Mouse (Mus musculus) neural tube, embryonic 11.5 days (tissue): Measurements from ENCODE around the gene Emp3. TPM values are rescaled to one million over a fixed set of nuclear protein-coding genes. Genes with fewer than 3 reads are reported as not detected.

Experiments used
- ATAC-seq: fragments of 200-750 bp; cut with Nextera tagmentation; 2 replicates; pipeline ENCODE4 v1.8.0; 2017; ENCODE audit warnings: moderate number of reproducible peaks, mild to moderate bottlenecking, moderate TSS enrichment, moderate library complexity; ENCODE audit not compliant: insufficient read depth, low FRiP score, low TSS enrichment
- DNase-seq: peaks from one replicate; pipeline ENCODE4 v3.0.0-alpha.2; 2015; ENCODE audit warnings: low spot score
- H3K27ac ChIP-seq: fragments of 300-500 bp; sonication (generic); 2 replicates; pipeline ENCODE4 v1.5.1; 2014; ENCODE audit warnings: low read depth, mild to moderate bottlenecking, low read length
- H3K27me3 ChIP-seq: fragments of 300-500 bp; sonication (generic); 2 replicates; pipeline ENCODE4 v1.6.1; 2014; ENCODE audit warnings: mild to moderate bottlenecking, low read length, mixed read lengths; ENCODE audit not compliant: control insufficient read depth, insufficient read depth
- H3K36me3 ChIP-seq: fragments of 300-500 bp; sonication (generic); 2 replicates; pipeline ENCODE4 v1.6.1; 2014; ENCODE audit warnings: mild to moderate bottlenecking, low read length, moderate library complexity, mixed read lengths; ENCODE audit not compliant: control insufficient read depth, insufficient read depth
- H3K4me1 ChIP-seq: fragments of 300-500 bp; sonication (generic); 2 replicates; pipeline ENCODE4 v1.6.1; 2014; ENCODE audit warnings: low read length, mixed read lengths; ENCODE audit not compliant: control insufficient read depth, insufficient read depth
- H3K4me2 ChIP-seq: fragments of 300-500 bp; sonication (generic); 2 replicates; pipeline ENCODE4 v1.6.1; 2014; ENCODE audit warnings: low read depth, mild to moderate bottlenecking, moderate library complexity
- H3K4me3 ChIP-seq: fragments of 300-500 bp; sonication (generic); 2 replicates; pipeline ENCODE4 v1.5.1; 2014; ENCODE audit warnings: low read depth, low read length
- H3K9ac ChIP-seq: fragments of 300-500 bp; sonication (generic); 2 replicates; pipeline ENCODE4 v1.6.1; 2014; ENCODE audit warnings: mild to moderate bottlenecking, low read length
- H3K9me3 ChIP-seq: fragments of 300-500 bp; sonication (generic); 2 replicates; pipeline ENCODE4 v1.6.1; 2016; ENCODE audit warnings: low read length; ENCODE audit not compliant: control insufficient read depth
- WGBS: fragments of 180-500 bp; shearing (Covaris S2); extraction: QIAGEN DNeasy Blood & Tissue Kit; methylation state at CpG from one replicate; pipeline ENCODE4 v1.1.7; 2014; 5-methylcytosine and 5-hydroxymethylcytosine counted together
- polyA plus RNA-seq: library from polyadenylated mRNA; unstranded; fragments of >200 nt; fragmentation: Nextera tagmentation; extraction: Ambion mirVana; gene quantifications from 2 replicates; pipeline ENCODE4 v1.2.1, GENCODE M21; 2014

The Emp3 gene
- polyA plus RNA-seq, 1 experiment from 2014 or later, result 20.3 TPM

- ATAC-seq (no peak), DNase-seq (no peak)
- H3K27me3 ChIP-seq, result peaks cover 37% of the 10 kb centered on the region
Observed at GRCm38 (mm10) chr7:45869787-45870186, 51.4 kb downstream of the Emp3 start.

DNA sequence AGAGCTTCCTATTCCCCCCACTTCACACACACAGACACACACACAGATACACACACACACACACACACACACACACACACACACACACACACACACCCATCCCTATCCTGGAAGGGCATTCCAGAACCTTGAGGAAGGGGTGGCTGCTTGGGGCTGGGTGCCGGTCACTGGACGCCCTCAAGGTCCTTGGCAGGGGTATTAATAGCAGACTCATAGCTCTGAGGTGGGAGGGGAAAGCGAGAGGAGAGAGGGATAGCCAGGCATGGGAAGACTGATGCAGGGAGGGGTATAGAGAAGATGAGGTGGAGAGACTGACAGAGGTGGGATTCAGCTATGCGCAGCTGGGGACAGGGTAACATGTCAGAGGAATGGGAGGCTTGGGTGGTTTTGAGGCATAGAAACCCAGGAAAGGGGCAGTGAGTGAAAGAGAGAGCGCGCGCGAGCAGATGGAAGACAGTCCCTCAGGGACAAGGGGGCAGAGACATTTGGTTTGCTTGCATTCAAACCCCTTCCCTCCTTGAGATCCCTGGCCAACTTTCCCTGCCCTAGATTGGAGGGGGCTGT, 52.0 kb downstream of the Emp3 start:
- Histone ChIP-seq H3K27ac (no peak overlapping the region), H3K9ac (0 out of 2 replicates have a peak overlapping the region, but pooled peaks have one; percentile 29), H3K9me3 (no peaks in the 10 kb centered on the region), H3K4me3 (no peak overlapping the region), H3K27me3 (peaks cover 37% of the 10 kb centered on the region), H3K4me2 (peak overlapping the region; percentile 51), H3K36me3 (no peaks in the 10 kb centered on the region), H3K4me1 (peaks cover 25% of the 10 kb centered on the region)
- ATAC-seq (no peak), DNase-seq (no peak)
- WGBS, result 5% methylated on average over 8 of the region's 8 CpGs

More at GRCm38 (mm10) chr7:45869787-45870186, 51.4 kb downstream of the Emp3 start:
- H3K9me3 ChIP-seq, result no peaks in the 10 kb centered on the region
- 2% methylated on average over 13 of the region's 14 CpGs for WGBS
- H3K27ac ChIP-seq, result no peak overlapping the region
- peaks cover 25% of the 10 kb centered on the region for H3K4me1 ChIP-seq
- H3K9ac ChIP-seq, result peak overlapping the region; percentile 29; the same call in 1 of the 2 replicates
- peak overlapping the region; percentile 51 for H3K4me2 ChIP-seq
- no peaks in the 10 kb centered on the region for H3K36me3 ChIP-seq
- H3K4me3 ChIP-seq, result no peak overlapping the region

Other genes with a start within 250 kb of the Emp3 start
- 1.1 and 1.4 TPM in 2 replicates for gene Ntn5, start 237.4 kb downstream of the Emp3 start, polyA plus RNA-seq
- 1.7 and 2.1 TPM in 2 replicates for gene Sec1, start 227.0 kb downstream of the Emp3 start, polyA plus RNA-seq
- gene Car11, start 221.6 kb downstream of the Emp3 start, polyA plus RNA-seq, result 11.5 and 12.4 TPM in 2 replicates
- 3.3 and 3.7 TPM in 2 replicates for gene Dbp, start 216.3 kb downstream of the Emp3 start, polyA plus RNA-seq
- 929 and 960 TPM in 2 replicates for gene Rpl18, start 205.9 kb downstream of the Emp3 start, polyA plus RNA-seq
- 23.7 and 25.3 TPM in 2 replicates for gene Sphk2, start 203.4 kb downstream of the Emp3 start, polyA plus RNA-seq
- 0.28 and 0.42 TPM in 2 replicates for gene Fam83e, start 200.2 kb downstream of the Emp3 start, polyA plus RNA-seq
- not detected in 2 replicates for gene Spaca4, start 195.6 kb downstream of the Emp3 start, polyA plus RNA-seq
- 3.8 and 4.3 TPM in 2 replicates for gene Lmtk3, start 137.7 kb downstream of the Emp3 start, polyA plus RNA-seq
- gene Sult2b1, start 136.7 kb downstream of the Emp3 start, polyA plus RNA-seq, result 1.1 and 1.8 TPM in 2 replicates
- gene Cyth2, start 106.8 kb downstream of the Emp3 start, polyA plus RNA-seq, result 223 and 239 TPM in 2 replicates
- 0.88 and 1.4 TPM in 2 replicates for gene Kcnj14, start 96.6 kb downstream of the Emp3 start, polyA plus RNA-seq
- 69.8 and 76.5 TPM in 2 replicates for gene Grwd1, start 90.5 kb downstream of the Emp3 start, polyA plus RNA-seq
- 75.4 and 86.4 TPM in 2 replicates for gene Kdelr1, start 48.6 kb downstream of the Emp3 start, polyA plus RNA-seq
- 0.37 and 0.73 TPM in 2 replicates for gene Grin2d, start 43.0 kb downstream of the Emp3 start, polyA plus RNA-seq
- 0.59 and 0.82 TPM in 2 replicates for gene Syngr4, start 24.7 kb downstream of the Emp3 start, polyA plus RNA-seq
- gene Tmem143, start 24.5 kb downstream of the Emp3 start, polyA plus RNA-seq, result 2.8 and 3.9 TPM in 2 replicates
- gene Ccdc114, start 2.7 kb upstream of the Emp3 start, polyA plus RNA-seq, result 2.9 and 3.4 TPM in 2 replicates
- gene Abcc6, start 108.9 kb upstream of the Emp3 start, polyA plus RNA-seq, result 0.15 and 0.20 TPM in 2 replicates
- 18.0 and 19.2 TPM in 2 replicates for gene Nomo1, start 112.3 kb upstream of the Emp3 start, polyA plus RNA-seq
- gene Kcnj11, start 179.4 kb upstream of the Emp3 start, polyA plus RNA-seq, result 0.31 and 0.69 TPM in 2 replicates